Mouse (Mus musculus): ENCODE results near the gene Dync1li2. TPM values are rescaled to one million over a fixed set of nuclear protein-coding genes. Genes with fewer than 3 reads are reported as not detected.

Gene Dync1li2
- 100 to 1,000 TPM in 1 of 2 experiments, 10 to 100 TPM in 1; 86.8 to 107 TPM for total RNA-seq (2021)
- 20.2 and 38.5 TPM in 2 replicates for polyA plus RNA-seq (2012; rRNA removed)
- long read RNA-seq, full-length matches to known transcripts, result 57 of 70 reads
- long read RNA-seq, partial matches to known transcripts, result 3 of 70 reads
- long read RNA-seq, other reads (novel, unspliced or antisense), result 10 of 70 reads

- H3K9ac ChIP-seq (ENCODE audit: low read depth, low read length), result peak within 1 kb of the TSS; percentile 96
- TF ChIP-seq POLR2A (IDR thresholded peaks at IDR 0.05; ENCODE audit: insufficient read depth, low read depth, low read length) (peak; percentile 37; the same call in 1 of the 2 replicates), EP300 (IDR thresholded peaks at IDR 0.05; ENCODE audit: insufficient read depth, low read depth, low read length) (peak; percentile 68; the same call in 1 of the 2 replicates), CTCF (IDR thresholded peaks at IDR 0.05) (peak; percentile 91)
- H3K4me1 ChIP-seq (ENCODE audit: control insufficient read depth, insufficient read depth, low read length), result peaks cover 8% of the 10 kb centered on the region
- intact Hi-C loops (cut with DNase I), result loop anchor here (1.0 to 5.0 kb wide), 4 partner anchors 45 to 195 kb away; partner anchors contain the start of genes Cmtm4 and Tk2
- peak within 1 kb of the TSS; percentile 98 for H3K27ac ChIP-seq
- peaks cover 3% of the 10 kb centered on the region for H3K36me3 ChIP-seq (ENCODE audit: control insufficient read depth, insufficient read depth, low read length)
- WGBS, result under 1% methylated on average over 75 of the region's 75 CpGs
- peak; percentile 93 to 97 for DNase-seq
- H3K79me2 ChIP-seq (replicated peaks; ENCODE audit: control insufficient read depth, insufficient read depth, low read length), result peaks cover 7% of the 10 kb centered on the region
- peak within 1 kb of the TSS; percentile 99 for H3K4me3 ChIP-seq
- H3K27me3 ChIP-seq (ENCODE audit: control insufficient read depth, insufficient read depth, low read length), result no peaks in the 10 kb centered on the region
Measured at GRCm38 (mm10) chr8:104442299-104443124, at the start of gene Dync1li2. Gene Dync1li2 (minus strand): TSS chr8:104443047.

GRCm38 (mm10) chr8:104479091-104479490 lies 36.2 kb upstream of the Dync1li2 start:
- intact Hi-C loops (cut with DNase I), result no loop called here
- no peaks in the 10 kb centered on the region for H3K27me3 ChIP-seq (ENCODE audit: control insufficient read depth, insufficient read depth, low read length)
- no peak overlapping the region for H3K4me3 ChIP-seq
- no peaks in the 10 kb centered on the region for H3K36me3 ChIP-seq (ENCODE audit: control insufficient read depth, insufficient read depth, low read length)
- 67% methylated on average over 1 of the region's 1 CpGs for WGBS
- no peaks in the 10 kb centered on the region for H3K79me2 ChIP-seq (replicated peaks; ENCODE audit: control insufficient read depth, insufficient read depth, low read length)
- no peaks in the 10 kb centered on the region for H3K4me1 ChIP-seq (ENCODE audit: control insufficient read depth, insufficient read depth, low read length)
- DNase-seq, result no peak
- no peak overlapping the region for H3K27ac ChIP-seq
- H3K9ac ChIP-seq (ENCODE audit: low read depth, low read length), result no peak overlapping the region
- no peak for TF ChIP-seq POLR2A (IDR thresholded peaks at IDR 0.05; ENCODE audit: insufficient read depth, low read depth, low read length)
- TF ChIP-seq EP300 (IDR thresholded peaks at IDR 0.05; ENCODE audit: insufficient read depth, low read depth, low read length), result no peak
- no peak for TF ChIP-seq CTCF (IDR thresholded peaks at IDR 0.05)

GRCm38 (mm10) chr8:104472465-104472864 lies 29.6 kb upstream of the Dync1li2 start:
- H3K4me1 ChIP-seq (ENCODE audit: control insufficient read depth, insufficient read depth, low read length), result no peaks in the 10 kb centered on the region
- H3K27me3 ChIP-seq (ENCODE audit: control insufficient read depth, insufficient read depth, low read length), result no peaks in the 10 kb centered on the region
- H3K27ac ChIP-seq, result no peak overlapping the region
- no peak for DNase-seq
- no peak overlapping the region for H3K4me3 ChIP-seq
- H3K36me3 ChIP-seq (ENCODE audit: control insufficient read depth, insufficient read depth, low read length), result no peaks in the 10 kb centered on the region
- no peak for TF ChIP-seq EP300 (IDR thresholded peaks at IDR 0.05; ENCODE audit: insufficient read depth, low read depth, low read length)
- no peak for TF ChIP-seq CTCF (IDR thresholded peaks at IDR 0.05)
- no peak for TF ChIP-seq POLR2A (IDR thresholded peaks at IDR 0.05; ENCODE audit: insufficient read depth, low read depth, low read length)
- no peak overlapping the region for H3K9ac ChIP-seq (ENCODE audit: low read depth, low read length)
- intact Hi-C loops (cut with DNase I), result no loop called here
- WGBS, result 74% methylated on average over 3 of the region's 3 CpGs
- H3K79me2 ChIP-seq (replicated peaks; ENCODE audit: control insufficient read depth, insufficient read depth, low read length), result no peaks in the 10 kb centered on the region

DNA sequence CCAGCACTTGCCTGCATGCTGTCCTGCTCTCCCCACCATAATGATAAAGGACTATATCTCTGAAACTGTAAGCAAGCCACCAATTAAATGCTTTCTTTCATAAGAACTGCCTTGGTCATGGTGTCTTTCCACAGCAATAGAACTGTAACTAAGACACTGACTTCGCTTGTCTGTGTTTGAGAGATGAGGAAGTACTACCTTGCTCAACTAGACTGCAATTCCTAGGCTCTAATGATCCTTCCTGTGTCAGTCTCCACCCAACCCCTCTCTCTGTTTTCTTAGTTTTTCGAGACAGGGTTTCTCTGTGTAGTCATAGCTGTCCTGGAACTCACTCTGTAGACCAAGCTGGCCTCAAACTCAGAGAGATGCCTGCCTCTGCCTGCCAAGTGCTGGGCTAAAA lies 24.6 kb upstream of the Dync1li2 start:
- Histone ChIP-seq H3K4me1 (ENCODE audit: control insufficient read depth, insufficient read depth, low read length) (no peaks in the 10 kb centered on the region), H3K27me3 (ENCODE audit: control insufficient read depth, insufficient read depth, low read length) (no peaks in the 10 kb centered on the region), H3K9ac (ENCODE audit: low read depth, low read length) (no peak overlapping the region), H3K79me2 (replicated peaks; ENCODE audit: control insufficient read depth, insufficient read depth, low read length) (no peaks in the 10 kb centered on the region), H3K27ac (no peak overlapping the region), H3K4me3 (no peak overlapping the region), H3K36me3 (ENCODE audit: control insufficient read depth, insufficient read depth, low read length) (no peaks in the 10 kb centered on the region)
- no peak for DNase-seq
- TF ChIP-seq EP300 (IDR thresholded peaks at IDR 0.05; ENCODE audit: insufficient read depth, low read depth, low read length) (no peak), POLR2A (IDR thresholded peaks at IDR 0.05; ENCODE audit: insufficient read depth, low read depth, low read length) (no peak), CTCF (IDR thresholded peaks at IDR 0.05) (no peak)
- intact Hi-C loops (cut with DNase I), result no loop called here
- WGBS, result 72% methylated on average over 2 of the region's 2 CpGs

DNA sequence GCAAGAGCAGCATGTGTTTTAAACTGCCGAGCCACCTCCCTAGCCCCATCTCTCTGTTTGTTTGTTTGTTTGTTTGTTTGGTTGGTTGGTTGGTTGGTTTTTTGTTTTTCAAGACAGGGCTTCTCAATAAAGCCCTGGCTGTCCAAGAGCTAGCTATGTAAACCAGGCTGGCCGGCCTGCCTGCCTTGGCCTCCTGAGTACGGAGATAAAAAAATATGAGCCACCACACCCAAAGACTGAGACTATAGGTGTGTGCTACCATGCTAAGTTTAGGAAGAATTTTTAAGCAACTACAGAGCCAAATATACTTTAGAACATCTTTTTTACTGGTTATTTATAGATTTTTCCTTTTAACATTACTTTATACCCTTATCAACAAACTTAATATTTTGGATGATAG lies 9.3 kb upstream of the Dync1li2 start:
- intact Hi-C loops (cut with DNase I), result no loop called here
- Histone ChIP-seq H3K27ac (no peak overlapping the region), H3K4me3 (no peak overlapping the region), H3K36me3 (ENCODE audit: control insufficient read depth, insufficient read depth, low read length) (no peaks in the 10 kb centered on the region), H3K9ac (ENCODE audit: low read depth, low read length) (no peak overlapping the region), H3K27me3 (ENCODE audit: control insufficient read depth, insufficient read depth, low read length) (no peaks in the 10 kb centered on the region), H3K4me1 (ENCODE audit: control insufficient read depth, insufficient read depth, low read length) (no peaks in the 10 kb centered on the region), H3K79me2 (replicated peaks; ENCODE audit: control insufficient read depth, insufficient read depth, low read length) (no peaks in the 10 kb centered on the region)
- DNase-seq, result no peak
- TF ChIP-seq EP300 (IDR thresholded peaks at IDR 0.05; ENCODE audit: insufficient read depth, low read depth, low read length) (no peak), POLR2A (IDR thresholded peaks at IDR 0.05; ENCODE audit: insufficient read depth, low read depth, low read length) (no peak), CTCF (IDR thresholded peaks at IDR 0.05) (no peak)
- WGBS, result 84% methylated on average over 3 of the region's 3 CpGs

GRCm38 (mm10) chr8:104448796-104449195 lies 5.9 kb upstream of the Dync1li2 start:
- H3K27me3 ChIP-seq (ENCODE audit: control insufficient read depth, insufficient read depth, low read length), result no peaks in the 10 kb centered on the region
- H3K4me3 ChIP-seq, result no peak overlapping the region
- H3K4me1 ChIP-seq (ENCODE audit: control insufficient read depth, insufficient read depth, low read length), result no peaks in the 10 kb centered on the region
- H3K9ac ChIP-seq (ENCODE audit: low read depth, low read length), result no peak overlapping the region
- 38% methylated on average over 3 of the region's 3 CpGs for WGBS
- H3K79me2 ChIP-seq (replicated peaks; ENCODE audit: control insufficient read depth, insufficient read depth, low read length), result no peaks in the 10 kb centered on the region
- no peak for DNase-seq
- H3K27ac ChIP-seq, result no peak overlapping the region
- intact Hi-C loops (cut with DNase I), result no loop called here
- H3K36me3 ChIP-seq (ENCODE audit: control insufficient read depth, insufficient read depth, low read length), result no peaks in the 10 kb centered on the region
- TF ChIP-seq POLR2A (IDR thresholded peaks at IDR 0.05; ENCODE audit: insufficient read depth, low read depth, low read length), result no peak
- no peak for TF ChIP-seq CTCF (IDR thresholded peaks at IDR 0.05)
- TF ChIP-seq EP300 (IDR thresholded peaks at IDR 0.05; ENCODE audit: insufficient read depth, low read depth, low read length), result no peak
